Mouse (Mus musculus) limb, embryonic 15.5 days (tissue): ENCODE data around the gene Abcd1. TPM values are rescaled to one million over a fixed set of nuclear protein-coding genes. Genes with fewer than 3 reads are reported as not detected.
A peak's percentile ranks its signal among the peaks of the same experiment; 100 is the strongest.

Experiments
- ATAC-seq: fragments of 200-750 bp; cut with Nextera tagmentation; 2 replicates; pipeline ENCODE4 v1.8.0; 2017; ENCODE audit warnings: low read depth, moderate TSS enrichment; ENCODE audit not compliant: insufficient number of reproducible peaks, low FRiP score, low TSS enrichment
- H3K27ac ChIP-seq: fragments of 300-500 bp; sonication (generic); 2 replicates; pipeline ENCODE4 v1.5.1; 2015; ENCODE audit warnings: moderate library complexity, mild to moderate bottlenecking, inconsistent platforms
- H3K27me3 ChIP-seq: fragments of 300-500 bp; sonication (generic); 2 replicates; pipeline ENCODE4 v1.6.1; 2015; ENCODE audit warnings: inconsistent platforms
- H3K36me3 ChIP-seq: fragments of 300-500 bp; sonication (generic); 2 replicates; pipeline ENCODE4 v1.6.1; 2015; ENCODE audit warnings: inconsistent platforms
- H3K4me1 ChIP-seq: fragments of 300-500 bp; sonication (generic); 2 replicates; pipeline ENCODE4 v1.6.1; 2015; ENCODE audit warnings: inconsistent platforms
- H3K4me2 ChIP-seq: fragments of 300-500 bp; sonication (generic); 2 replicates; pipeline ENCODE4 v1.6.1; 2015; ENCODE audit warnings: mild to moderate bottlenecking, inconsistent platforms
- H3K4me3 ChIP-seq: fragments of 300-500 bp; sonication (generic); 2 replicates; pipeline ENCODE4 v1.5.1; 2015; ENCODE audit warnings: mild to moderate bottlenecking, inconsistent platforms
- H3K9ac ChIP-seq: fragments of 300-500 bp; sonication (generic); 2 replicates; pipeline ENCODE4 v1.6.1; 2015; ENCODE audit warnings: inconsistent platforms
- H3K9me3 ChIP-seq: fragments of 300-500 bp; sonication (generic); 2 replicates; pipeline ENCODE4 v1.6.1; 2016; ENCODE audit warnings: inconsistent platforms
- WGBS: fragments of 180-500 bp; shearing (Covaris S2); methylation state at CpG from one replicate; pipeline ENCODE4 v1.1.7; 2015; 5-methylcytosine and 5-hydroxymethylcytosine counted together
- polyA plus RNA-seq: library from polyadenylated mRNA; unstranded; fragments of >200 nt; fragmentation: Nextera tagmentation; extraction: Ambion mirVana; gene quantifications from 2 replicates; pipeline ENCODE4 v1.2.1, GENCODE M21; 2015

Gene Abcd1
- polyA plus RNA-seq, 1 experiment from 2014 or later, result 15.0 TPM

DNA sequence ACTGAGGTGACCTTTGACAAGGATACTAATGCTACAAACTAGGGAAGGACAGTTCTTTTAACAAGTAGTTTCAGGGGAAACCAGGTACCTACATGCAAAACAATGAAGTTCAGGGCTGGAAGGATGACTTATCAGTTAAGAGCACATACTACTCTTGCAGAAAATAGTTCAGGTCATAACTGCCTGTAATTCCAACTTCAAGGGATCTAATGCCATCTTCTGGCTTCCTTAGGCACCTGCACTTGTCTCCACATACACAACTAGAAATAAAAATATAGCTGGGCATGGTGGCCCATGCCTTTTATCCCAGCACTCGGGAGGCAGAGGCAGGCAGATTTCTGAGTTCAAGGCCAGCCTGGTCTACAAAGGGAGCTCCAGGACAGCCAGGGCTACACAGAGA lies 32.6 kb downstream of the Abcd1 start:
- 86% methylated on average over 1 of the region's 1 CpGs for WGBS
- Histone ChIP-seq H3K4me1 (no peaks in the 10 kb centered on the region), H3K9ac (no peak overlapping the region), H3K9me3 (no peaks in the 10 kb centered on the region), H3K27me3 (no peaks in the 10 kb centered on the region), H3K4me3 (no peak overlapping the region), H3K27ac (no peak overlapping the region), H3K4me2 (no peak overlapping the region), H3K36me3 (no peaks in the 10 kb centered on the region)
- no peak for ATAC-seq

DNA sequence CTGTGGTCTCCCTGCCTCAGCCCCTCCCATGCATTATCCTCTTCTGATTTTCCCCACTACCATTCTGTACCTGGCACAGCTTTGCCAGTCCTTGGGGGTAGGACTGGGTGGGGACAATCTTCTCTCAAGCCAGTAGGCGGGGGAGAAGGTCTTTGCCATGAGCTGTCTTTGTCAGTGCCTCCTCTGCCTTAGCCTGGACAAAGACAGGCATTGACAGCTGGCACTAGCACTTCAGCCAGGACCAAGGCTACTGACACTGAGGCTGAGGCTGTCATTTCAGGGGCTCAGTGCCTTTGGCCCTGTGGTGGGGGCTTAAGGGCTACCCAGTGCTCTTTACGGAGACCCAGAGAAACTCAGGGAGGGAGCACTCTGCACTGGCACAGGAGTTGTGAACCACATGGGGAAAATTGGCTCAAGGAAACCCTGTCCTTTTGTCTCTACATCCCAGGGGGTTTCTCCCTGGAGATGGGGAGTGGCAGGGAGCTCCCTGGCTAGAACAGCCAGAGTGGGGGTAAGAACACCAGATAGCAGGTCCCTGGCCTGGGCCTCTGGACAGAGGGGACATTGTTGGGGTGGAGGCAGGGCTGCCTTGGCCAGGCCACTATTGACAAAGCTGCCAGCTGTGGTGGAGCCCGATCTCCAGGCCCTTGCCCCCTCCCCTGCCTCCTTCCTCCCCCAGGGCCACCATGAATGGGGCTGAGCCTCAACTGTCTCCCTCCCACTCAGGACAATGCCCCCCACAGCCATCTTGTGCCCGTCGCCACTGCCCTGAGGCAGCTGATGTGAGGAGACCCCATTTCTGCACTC lies 40.1 kb downstream of the Abcd1 start, which contains the start of gene Plxnb3:
TSS of gene Plxnb3 (plus strand) at position 757 of the 807 bp plus-strand sequence.
- Histone ChIP-seq H3K27ac (no peak within 1 kb of the TSS), H3K27me3 (peaks cover 8% of the 10 kb centered on the region; the same call in 1 of the 2 replicates), H3K4me1 (no peaks in the 10 kb centered on the region), H3K9ac (no peak within 1 kb of the TSS), H3K4me2 (no peak within 1 kb of the TSS), H3K36me3 (no peaks in the 10 kb centered on the region), H3K9me3 (no peaks in the 10 kb centered on the region), H3K4me3 (no peak within 1 kb of the TSS)
- no peak for ATAC-seq
- WGBS, result 77% methylated on average over 5 of the region's 5 CpGs

DNA sequence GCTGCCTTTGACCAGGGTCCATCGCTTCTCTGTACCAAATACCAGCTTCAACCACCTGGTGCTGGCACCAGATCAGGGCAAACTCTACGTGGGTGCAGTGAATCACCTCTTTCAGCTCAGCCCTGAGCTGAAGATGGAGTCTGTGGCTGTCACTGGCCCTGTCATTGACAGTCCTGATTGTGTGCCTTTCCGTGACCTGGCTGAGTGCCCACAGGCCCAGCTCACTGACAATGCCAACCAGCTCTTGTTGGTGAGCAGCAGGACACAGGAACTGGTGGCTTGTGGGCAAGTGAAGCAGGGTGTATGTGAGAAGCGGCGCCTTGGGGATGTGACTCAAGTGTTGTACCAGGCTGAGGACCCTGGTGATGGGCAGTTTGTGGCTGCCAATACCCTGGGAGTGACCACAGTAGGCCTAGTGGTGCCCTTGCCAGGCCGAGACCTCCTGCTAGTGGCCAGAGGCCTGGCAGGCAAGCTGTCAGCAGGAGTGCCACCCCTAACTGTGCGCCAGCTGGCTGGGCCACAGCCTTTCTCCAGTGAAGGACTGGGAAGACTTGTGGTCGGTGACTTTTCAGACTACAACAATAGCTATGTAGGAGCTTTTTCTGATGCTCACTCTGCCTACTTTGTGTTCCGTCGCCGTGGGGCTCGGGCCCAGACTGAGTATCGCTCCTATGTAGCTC lies 42.4 kb downstream of the Abcd1 start:
- peaks cover 8% of the 10 kb centered on the region; the same call in 1 of the 2 replicates for H3K27me3 ChIP-seq
- H3K9me3 ChIP-seq, result no peaks in the 10 kb centered on the region
- H3K4me1 ChIP-seq, result no peaks in the 10 kb centered on the region
- no peaks in the 10 kb centered on the region for H3K36me3 ChIP-seq
- no peak overlapping the region for H3K27ac ChIP-seq
- H3K4me2 ChIP-seq, result no peak overlapping the region
- H3K4me3 ChIP-seq, result no peak overlapping the region
- ATAC-seq, result no peak
- no peak overlapping the region for H3K9ac ChIP-seq
- 83% methylated on average over 13 of the region's 13 CpGs for WGBS

DNA sequence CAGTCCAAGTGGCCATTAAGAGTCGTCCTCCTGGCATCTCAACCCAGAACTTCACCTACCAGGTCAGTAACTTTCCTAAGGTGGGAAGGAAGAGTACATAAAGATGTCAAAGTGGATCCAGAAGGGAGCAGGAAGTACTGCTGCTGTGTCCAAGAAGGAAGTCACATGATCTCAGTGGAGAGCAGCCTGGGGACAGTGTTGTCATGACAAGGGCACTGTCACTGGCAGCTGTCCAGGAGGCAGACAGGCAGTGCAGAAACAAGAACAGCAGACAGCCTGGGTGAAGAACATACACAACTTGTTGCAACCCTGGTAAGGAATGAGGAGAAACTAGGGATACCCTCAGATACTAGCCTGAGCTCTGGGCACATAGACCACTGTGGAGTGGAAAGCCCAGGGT lies 48.9 kb downstream of the Abcd1 start:
- no peak overlapping the region for H3K4me2 ChIP-seq
- no peak overlapping the region for H3K4me3 ChIP-seq
- no peak overlapping the region for H3K27ac ChIP-seq
- no peak for ATAC-seq
- 41% methylated on average over 1 of the region's 1 CpGs for WGBS
- H3K9ac ChIP-seq, result no peak overlapping the region
- H3K27me3 ChIP-seq, result no peaks in the 10 kb centered on the region
- no peaks in the 10 kb centered on the region for H3K4me1 ChIP-seq
- no peaks in the 10 kb centered on the region for H3K36me3 ChIP-seq
- H3K9me3 ChIP-seq, result no peaks in the 10 kb centered on the region

DNA sequence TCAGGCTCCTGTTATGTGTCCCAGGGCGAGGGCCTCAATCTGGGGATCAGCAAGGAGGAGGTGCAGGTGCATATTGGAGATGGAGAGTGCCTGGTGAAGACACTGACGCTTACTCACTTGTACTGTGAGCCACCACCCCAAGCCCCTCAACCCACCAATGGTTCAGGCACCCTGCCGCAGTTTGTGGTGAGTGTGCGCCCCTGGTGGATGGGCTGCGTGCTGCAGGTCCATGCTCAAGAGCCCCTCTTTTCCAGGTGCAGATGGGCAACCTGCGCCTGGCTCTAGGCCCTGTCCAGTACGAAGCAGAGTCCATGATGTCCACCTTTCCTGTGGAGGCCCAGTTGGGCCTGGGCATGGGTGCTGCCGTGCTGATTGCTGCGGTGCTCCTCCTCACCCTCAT lies 50.9 kb downstream of the Abcd1 start:
- 0 out of 2 replicates have a peak, but pooled peaks cover 3% of the 10 kb centered on the region for H3K27me3 ChIP-seq
- H3K36me3 ChIP-seq, result no peaks in the 10 kb centered on the region
- no peak for ATAC-seq
- WGBS, result 58% methylated on average over 9 of the region's 9 CpGs
- no peak overlapping the region for H3K4me3 ChIP-seq
- H3K9ac ChIP-seq, result no peak overlapping the region
- H3K9me3 ChIP-seq, result no peaks in the 10 kb centered on the region
- no peaks in the 10 kb centered on the region for H3K4me1 ChIP-seq
- no peak overlapping the region for H3K4me2 ChIP-seq
- H3K27ac ChIP-seq, result no peak overlapping the region

DNA sequence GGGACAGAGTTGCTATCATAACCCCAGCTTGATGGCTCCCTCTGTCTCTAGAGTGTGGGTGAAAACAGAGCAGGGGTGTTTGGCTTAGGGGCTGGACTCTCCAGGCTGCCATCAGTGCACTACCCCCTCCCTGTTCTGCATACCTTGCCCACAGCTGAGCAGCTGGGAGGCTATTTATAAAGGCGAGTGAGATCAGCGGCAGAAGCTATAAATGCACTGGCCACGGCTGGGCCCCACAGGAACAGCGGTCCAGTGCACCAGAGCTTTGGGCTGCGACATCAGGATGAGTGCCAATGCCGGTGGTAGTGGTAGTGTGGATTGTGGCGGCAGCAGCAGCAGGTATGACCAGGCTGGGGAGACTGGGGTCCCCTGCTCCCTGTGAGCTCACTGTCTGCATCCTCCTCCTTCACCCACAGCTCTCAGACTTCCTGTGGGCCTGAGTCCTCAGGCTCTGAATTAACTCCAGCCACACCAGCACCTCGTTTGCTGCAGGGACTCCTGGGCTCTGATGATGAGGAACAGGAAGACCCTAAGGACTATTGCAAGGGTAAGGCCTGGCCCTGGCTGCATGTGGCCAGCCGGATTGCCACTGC lies 57.9 kb downstream of the Abcd1 start, which contains the start of gene Srpk3:
TSS of gene Srpk3 (plus strand) at position 238 of the 593 bp plus-strand sequence.
- peak; percentile 33; the same call in 1 of the 2 replicates for ATAC-seq
- no peaks in the 10 kb centered on the region for H3K9me3 ChIP-seq
- no peak within 1 kb of the TSS for H3K27ac ChIP-seq
- H3K27me3 ChIP-seq, result 0 out of 2 replicates have a peak, but pooled peaks cover 3% of the 10 kb centered on the region
- H3K4me1 ChIP-seq, result peaks cover 8% of the 10 kb centered on the region; the same call in 1 of the 2 replicates
- no peak within 1 kb of the TSS for H3K9ac ChIP-seq
- 40% methylated on average over 9 of the region's 9 CpGs for WGBS
- H3K4me3 ChIP-seq, result no peak within 1 kb of the TSS
- peaks cover 17% of the 10 kb centered on the region for H3K36me3 ChIP-seq
- H3K4me2 ChIP-seq, result no peak within 1 kb of the TSS

DNA sequence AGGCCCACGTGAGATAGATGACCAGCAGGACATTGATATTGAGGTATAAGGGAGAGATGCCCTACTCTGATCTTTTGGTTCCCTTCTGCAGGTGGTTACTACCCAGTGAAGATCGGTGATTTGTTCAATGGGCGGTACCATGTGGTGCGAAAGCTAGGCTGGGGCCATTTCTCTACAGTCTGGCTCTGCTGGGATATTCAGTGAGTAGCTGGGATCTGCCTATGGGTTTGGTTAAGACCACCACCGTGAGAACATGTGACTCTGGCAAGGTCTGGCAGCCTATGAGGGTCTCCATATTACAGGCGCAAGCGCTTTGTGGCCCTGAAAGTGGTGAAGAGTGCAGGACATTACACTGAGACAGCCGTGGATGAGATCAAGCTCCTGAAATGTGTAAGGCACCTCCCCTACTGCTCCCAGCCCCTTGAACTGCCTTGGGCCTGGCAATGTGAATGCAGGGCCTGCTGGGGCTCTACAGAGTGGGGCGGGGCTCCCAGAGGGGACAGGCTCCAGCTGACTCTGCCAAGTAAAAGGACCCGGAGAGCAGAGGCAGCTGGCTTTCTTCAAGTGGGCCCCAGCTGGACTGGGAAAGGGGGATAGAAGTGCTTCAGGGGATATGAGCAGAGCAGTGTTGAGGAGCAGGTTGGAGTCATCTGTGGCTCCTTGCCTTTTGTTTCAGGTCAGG lies 58.5 kb downstream of the Abcd1 start:
- 0 out of 2 replicates have a peak, but pooled peaks cover 3% of the 10 kb centered on the region for H3K27me3 ChIP-seq
- H3K27ac ChIP-seq, result no peak overlapping the region
- 75% methylated on average over 10 of the region's 10 CpGs for WGBS
- H3K36me3 ChIP-seq, result peaks cover 24% of the 10 kb centered on the region
- no peak overlapping the region for H3K9ac ChIP-seq
- ATAC-seq, result peak; percentile 40; the same call in 1 of the 2 replicates
- H3K4me3 ChIP-seq, result no peak overlapping the region
- no peak overlapping the region for H3K4me2 ChIP-seq
- peaks cover 8% of the 10 kb centered on the region; the same call in 1 of the 2 replicates for H3K4me1 ChIP-seq
- no peaks in the 10 kb centered on the region for H3K9me3 ChIP-seq

DNA sequence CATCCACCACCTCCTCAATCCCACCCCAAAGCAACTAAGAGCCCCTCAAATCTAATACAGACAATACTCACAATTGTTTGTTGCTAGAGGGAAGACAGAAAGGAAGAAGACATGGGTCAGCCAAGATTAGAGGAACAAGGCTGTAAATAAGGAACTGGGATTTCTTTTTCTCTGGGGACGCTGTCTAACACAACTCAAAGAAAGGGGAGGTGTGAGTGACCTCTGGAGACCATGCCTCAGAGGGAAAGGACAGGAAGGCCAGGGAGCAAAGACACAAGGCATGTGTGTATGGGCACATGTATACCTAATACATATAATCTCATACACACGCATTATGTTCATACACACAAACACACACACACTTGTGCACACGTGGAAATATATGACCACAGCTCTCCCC lies 65.8 kb downstream of the Abcd1 start:
- peaks cover 28% of the 10 kb centered on the region for H3K36me3 ChIP-seq
- 94% methylated on average over 3 of the region's 3 CpGs for WGBS
- no peaks in the 10 kb centered on the region for H3K9me3 ChIP-seq
- no peak overlapping the region for H3K4me2 ChIP-seq
- H3K9ac ChIP-seq, result no peak overlapping the region
- peaks cover 3% of the 10 kb centered on the region; the same call in 1 of the 2 replicates for H3K27me3 ChIP-seq
- no peak overlapping the region for H3K4me3 ChIP-seq
- no peak for ATAC-seq
- H3K27ac ChIP-seq, result no peak overlapping the region
- H3K4me1 ChIP-seq, result 0 out of 2 replicates have a peak, but pooled peaks cover 3% of the 10 kb centered on the region

DNA sequence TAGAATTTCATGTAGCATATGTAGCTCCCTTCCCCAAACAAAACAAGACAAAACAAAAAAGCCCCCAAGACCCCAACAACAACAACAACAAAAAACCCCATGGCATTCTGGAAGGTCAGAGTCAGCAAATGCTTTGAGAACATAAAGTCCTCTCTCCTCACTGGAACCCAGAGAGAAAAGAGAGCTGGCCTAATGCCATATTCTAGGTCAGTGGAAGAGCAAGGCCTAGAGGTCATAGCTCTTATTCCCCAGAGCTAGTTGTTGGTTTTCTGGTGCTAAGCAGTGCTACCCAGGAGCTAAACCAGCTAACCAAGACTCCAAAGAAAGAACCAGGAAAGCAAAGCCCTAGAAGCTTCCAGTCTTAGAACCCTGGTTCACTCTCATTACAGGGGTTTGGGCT lies 69.3 kb downstream of the Abcd1 start:
- H3K4me1 ChIP-seq, result peaks cover 7% of the 10 kb centered on the region; the same call in 1 of the 2 replicates
- peak overlapping the region; percentile 48 for H3K4me2 ChIP-seq
- peak overlapping the region; percentile 64 for H3K4me3 ChIP-seq
- no peak for ATAC-seq
- H3K36me3 ChIP-seq, result peaks cover 15% of the 10 kb centered on the region
- peak overlapping the region; percentile 40; the same call in 1 of the 2 replicates for H3K9ac ChIP-seq
- no peaks in the 10 kb centered on the region for H3K9me3 ChIP-seq
- H3K27me3 ChIP-seq, result peaks cover 3% of the 10 kb centered on the region; the same call in 1 of the 2 replicates
- H3K27ac ChIP-seq, result peak overlapping the region; percentile 94

DNA sequence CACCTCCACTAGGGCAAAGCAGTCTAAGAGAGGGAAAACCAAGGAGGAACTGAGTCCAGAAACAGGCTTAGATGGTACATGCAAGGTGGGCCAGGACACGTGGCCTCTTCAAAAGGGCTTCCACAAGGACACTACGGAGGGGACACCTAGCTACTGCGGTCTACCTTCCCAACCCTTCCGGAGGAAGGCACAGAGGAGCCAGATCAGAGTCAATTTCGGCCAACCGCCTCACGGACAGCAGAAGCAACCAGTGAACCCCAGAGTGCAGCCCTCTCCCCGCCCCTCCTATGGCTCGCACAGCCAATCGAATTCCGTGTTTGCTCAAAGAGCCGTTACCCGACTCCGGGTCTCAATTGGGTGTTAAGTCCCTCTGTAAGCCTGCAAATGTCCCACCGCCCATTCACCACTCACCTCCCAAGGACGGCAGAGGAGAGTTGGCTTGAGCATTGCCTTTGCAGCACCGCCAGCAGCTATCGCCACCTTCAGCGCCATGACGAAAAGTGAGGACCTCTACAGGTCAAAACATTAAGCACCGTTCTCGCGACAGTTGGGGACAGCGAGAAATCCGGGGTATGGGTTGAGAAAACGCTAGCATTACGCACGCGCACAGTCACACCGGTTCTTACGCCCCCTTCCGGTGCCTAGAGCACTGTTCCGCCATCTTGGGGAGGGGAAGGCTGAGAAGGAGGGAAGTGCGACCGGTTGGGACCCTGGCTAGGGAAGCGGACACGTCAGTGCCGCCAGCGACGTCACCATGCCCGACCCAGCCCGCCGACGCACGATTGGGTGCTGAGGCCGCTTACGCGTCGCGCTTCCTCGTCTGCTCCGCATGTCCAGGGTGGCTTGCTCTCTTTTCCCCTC lies 70.2 kb downstream of the Abcd1 start, which contains the start of the genes Idh3g and Ssr4:
TSS of gene Idh3g (minus strand) at position 534 of the 861 bp plus-strand sequence.
TSS of gene Ssr4 (plus strand) at position 665 of the 861 bp plus-strand sequence.
- peak within 1 kb of the TSS; percentile 94 for H3K27ac ChIP-seq
- H3K4me2 ChIP-seq, result peak within 1 kb of the TSS; percentile 48
- peaks cover 7% of the 10 kb centered on the region; the same call in 1 of the 2 replicates for H3K4me1 ChIP-seq
- 23% methylated on average over 52 of the region's 52 CpGs for WGBS
- peaks cover 3% of the 10 kb centered on the region; the same call in 1 of the 2 replicates for H3K27me3 ChIP-seq
- peak; percentile 95 for ATAC-seq
- peak within 1 kb of the TSS; percentile 47 for H3K9ac ChIP-seq
- H3K9me3 ChIP-seq, result no peaks in the 10 kb centered on the region
- peaks cover 22% of the 10 kb centered on the region for H3K36me3 ChIP-seq
- peak within 1 kb of the TSS; percentile 64 for H3K4me3 ChIP-seq
